Comparison of ENCODE assay signal across 8 mouse cellular contexts in the genomic region with DNA sequence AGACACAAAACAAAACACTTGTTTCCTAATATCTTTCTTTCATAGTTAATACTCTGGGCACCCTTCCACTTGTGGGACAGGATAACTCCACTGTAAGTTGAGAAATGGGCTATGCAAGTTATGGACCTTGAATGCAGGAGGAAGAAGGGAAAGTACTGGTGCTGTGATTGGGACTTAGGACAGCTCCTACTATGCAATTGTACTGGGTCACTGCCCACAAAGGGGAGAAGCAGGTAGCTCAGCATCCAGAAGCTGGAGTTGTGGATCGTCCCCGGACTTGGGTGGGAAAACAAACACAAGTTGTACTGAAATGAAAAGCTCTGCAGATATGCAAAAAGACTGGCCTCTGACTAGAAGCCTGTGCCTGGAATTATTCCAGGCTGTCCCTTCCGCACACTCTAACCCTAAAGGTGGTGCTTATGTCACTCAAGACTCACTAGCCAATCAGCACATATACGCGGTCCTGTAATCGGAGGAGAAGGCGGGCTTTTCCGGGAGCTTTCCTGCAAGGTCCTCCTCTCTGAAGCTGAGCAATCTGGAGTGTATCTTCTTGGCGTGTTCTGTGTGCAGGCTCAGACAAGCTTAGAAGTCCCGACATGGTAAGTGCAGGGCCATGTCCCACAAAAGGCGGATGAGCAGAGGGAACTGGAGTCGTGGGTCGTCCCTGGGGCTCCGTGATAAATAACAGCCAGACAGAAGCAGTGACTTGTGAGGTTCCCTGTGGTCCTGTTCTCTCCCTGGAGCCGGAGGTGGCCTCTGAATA. TPM values are rescaled to one million over a fixed set of nuclear protein-coding genes. Genes with fewer than 3 reads are reported as not detected.
DNase-seq lines count a peak whose midpoint lies in the region; ATAC-seq and TF ChIP-seq lines count a peak whose summit lies in the region.
"Not testable (repeated sequence)": the region's sequence is repeated elsewhere in the genome, so short reads cannot be mapped to it uniquely, and the experiment has no call there.

A gene (plus strand): TSS at position 474 of the 763 bp plus-strand sequence.

- DNase-seq in cerebellum, adult 9-10 months: peak; percentile 93
- peak; percentile 82 to 89 for DNase-seq in frontal cortex, adult 2 months (ENCODE audit: extremely low spot score in 1 of 2, low spot score in 1 of 2)
- peak; percentile 76 to 83 for DNase-seq in layer of hippocampus, adult 2 months (ENCODE audit: low spot score in 2 of 2)
- DNase-seq in lung, adult 18-20 months: peak; percentile 88 to 89
- DNase-seq in testis, postnatal 14 days (ENCODE audit: low spot score): peak; percentile 80

- H3K9ac ChIP-seq in neural tube, embryonic 14.5 days (replicated peaks; ENCODE audit: low read depth, low read length): 0 out of 2 replicates have a peak within 1 kb of the TSS, but pooled peaks have one; percentile 32

- not testable (repeated sequence) for H3K36me3 ChIP-seq in E14TG2a.4 (ENCODE audit: insufficient read depth, low read length); neural tube, embryonic 14.5 days (ENCODE audit: control insufficient read depth, insufficient read depth, low read length)

- not testable (repeated sequence) for H3K27me3 ChIP-seq in E14TG2a.4 (ENCODE audit: insufficient read depth, low read length); neural tube, embryonic 14.5 days (ENCODE audit: control insufficient read depth, insufficient read depth, low read length)

- peak within 1 kb of the TSS; percentile 34 for H3K4me2 ChIP-seq in neural tube, embryonic 14.5 days (ENCODE audit: low read depth, low read length)

- peak within 1 kb of the TSS; percentile 33; the same call in 1 of the 2 replicates for H3K27ac ChIP-seq in layer of hippocampus, adult 2 months
- not testable (repeated sequence) for H3K27ac ChIP-seq in neural tube, embryonic 14.5 days (ENCODE audit: low read depth, low read length)

- peak within 1 kb of the TSS; percentile 77 for H3K4me3 ChIP-seq in E14TG2a.4 (replicated peaks; ENCODE audit: low read length)
- peak within 1 kb of the TSS; percentile 54 for H3K4me3 ChIP-seq in layer of hippocampus, adult 2 months
- H3K4me3 ChIP-seq in neural tube, embryonic 14.5 days (ENCODE audit: low read depth, low read length): peak within 1 kb of the TSS; percentile 34

- not testable (repeated sequence) for TF ChIP-seq CTCF in E14TG2a.4 (conservative IDR thresholded peaks at IDR 0.05; ENCODE audit: low read length); layer of hippocampus, adult 2 months (conservative IDR thresholded peaks at IDR 0.05)

- peaks cover 13% of the 10 kb centered on the region for H3K4me1 ChIP-seq in E14TG2a.4 (replicated peaks; ENCODE audit: low read depth, low read length)
- not testable (repeated sequence) for H3K4me1 ChIP-seq in neural tube, embryonic 14.5 days (ENCODE audit: control insufficient read depth, insufficient read depth, low read length)

- H3K9me3 ChIP-seq in E14TG2a.4 (ENCODE audit: low read length); neural tube, embryonic 14.5 days (ENCODE audit: control insufficient read depth, low read length): not testable (repeated sequence)

- under 1% methylated on average over 15 of the region's 15 CpGs for WGBS in neural tube, embryonic 14.5 days

- peak; percentile 99 for ATAC-seq in hematopoietic stem cell, adult 5-6 weeks (replicated peaks in 1 of 2; ENCODE audit: insufficient read depth in 1 of 2, low FRiP score in 2 of 2, low TSS enrichment in 1 of 2, low read depth in 1 of 2, poor library complexity in 2 of 2, severe bottlenecking in 2 of 2)
- peak; percentile 100 for ATAC-seq in neural tube, embryonic 14.5 days (ENCODE audit: low read depth)

RNA-seq across cellular contexts. Expression of the gene that starts here (rescaled TPM):
- polyA plus RNA-seq in frontal cortex, adult 2 months (2012; rRNA removed): 2.5 and 2.9 TPM in 2 replicates
- 2.8 and 6.5 TPM in 2 replicates for total RNA-seq in hematopoietic stem cell, adult 5-6 weeks (2017)
- 10 to 100 TPM; 10.1 to 11.8 TPM for total RNA-seq in layer of hippocampus, adult 2 months (2021)
- polyA plus RNA-seq in neural tube, embryonic 14.5 days (2014; fragmentation: Nextera tagmentation; extraction: Ambion mirVana): 11.7 and 13.1 TPM in 2 replicates
